Mouse (Mus musculus) B cell, adult 2 months (primary cell): ENCODE measurements around the gene Dck.

Experiments used
- DNase-seq, 2 experiments: peaks; one replicate each; pipeline ENCODE4 v3.0.0; 2022

The Dck gene

GRCm38 (mm10) chr5:88791256-88792245 lies 26.8 kb downstream of the Dck start:
- DNase-seq, result peak; percentile 53 to 60

GRCm38 (mm10) chr5:88793676-88794075 lies 28.9 kb downstream of the Dck start:
- no peak for DNase-seq

GRCm38 (mm10) chr5:88795910-88796584 lies 31.3 kb downstream of the Dck start:
- no peak for DNase-seq

GRCm38 (mm10) chr5:88796588-88796987 lies 31.8 kb downstream of the Dck start:
- DNase-seq, result no peak

- DNase-seq, result no peak
Observed at GRCm38 (mm10) chr5:88797121-88797520, 32.3 kb downstream of the Dck start.

DNA sequence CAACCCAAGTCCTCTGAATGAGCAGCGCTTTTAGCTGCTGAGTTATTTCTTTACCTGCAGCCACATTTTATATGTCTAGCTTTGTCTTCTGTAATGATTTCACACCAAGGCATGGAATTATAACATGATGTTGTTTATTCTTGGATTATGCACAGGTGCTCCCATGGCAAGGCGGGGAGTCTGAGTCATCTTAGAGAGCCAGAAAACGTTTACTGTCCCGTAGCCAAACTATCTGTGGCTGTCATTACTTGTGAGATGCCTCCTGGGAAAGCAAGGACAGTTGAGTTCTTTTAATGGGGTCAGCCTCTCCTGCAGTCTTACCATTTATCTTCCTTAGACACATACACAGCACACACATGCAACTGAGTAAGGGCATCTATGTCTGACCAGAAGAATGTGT lies 40.8 kb downstream of the Dck start:
- no peak for DNase-seq

DNA sequence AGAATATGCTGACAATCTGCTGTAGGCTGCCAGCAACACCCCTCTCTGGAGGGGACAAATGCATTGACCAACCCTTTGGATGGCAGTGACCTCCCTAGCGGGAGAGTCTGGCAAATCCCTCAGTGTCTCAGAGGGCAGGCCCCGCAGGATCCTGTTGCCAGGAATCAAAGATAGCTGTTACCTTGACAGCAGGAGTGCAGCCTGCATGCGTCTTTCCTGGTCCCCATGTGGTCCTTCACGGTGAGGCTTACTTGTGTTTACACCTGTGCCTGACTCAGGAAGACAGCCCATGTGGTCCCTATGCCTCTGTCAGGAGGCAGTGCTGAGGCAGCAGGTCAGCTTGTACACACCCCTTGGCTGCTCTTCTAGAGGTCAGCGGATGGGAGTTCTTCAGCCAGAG lies 41.5 kb downstream of the Dck start:
- no peak for DNase-seq

DNA sequence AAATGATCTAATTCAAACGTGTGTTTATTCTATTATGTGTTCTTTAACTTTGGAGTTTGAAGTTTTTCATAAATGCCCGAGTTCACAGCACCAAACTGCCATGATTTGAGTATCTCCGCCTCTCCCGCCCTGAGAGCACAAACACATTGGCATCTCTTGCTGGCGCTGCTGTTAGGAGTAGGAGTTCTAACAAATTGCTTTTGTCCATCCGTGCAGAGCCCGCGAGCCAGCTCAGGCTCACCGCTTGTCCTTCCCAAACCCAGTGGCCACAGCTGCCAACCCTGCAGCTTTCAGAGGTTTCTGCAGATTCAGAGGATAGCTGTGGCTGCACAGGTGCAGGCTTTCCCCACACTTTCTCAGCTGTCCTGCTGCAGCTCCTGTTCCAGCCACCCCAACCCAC lies 42.5 kb downstream of the Dck start:
- no peak for DNase-seq

DNA sequence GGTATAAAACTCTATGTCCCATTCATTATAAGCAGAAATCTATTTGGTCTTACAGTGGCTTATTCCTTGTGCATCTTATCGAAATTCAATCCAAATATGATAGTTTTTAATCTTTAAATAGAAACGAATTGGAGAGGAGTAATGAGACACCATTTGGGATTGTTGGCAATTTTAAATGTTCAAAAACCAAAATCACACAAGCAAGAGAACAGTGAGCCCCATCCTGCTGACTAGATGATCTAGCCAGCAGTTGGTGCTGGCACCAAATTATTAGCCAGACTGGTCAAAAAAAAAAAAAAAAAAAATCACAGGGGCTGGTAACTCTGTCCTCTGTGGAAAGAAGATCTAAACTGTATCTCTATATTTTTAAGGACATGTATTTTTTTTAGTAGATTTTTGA lies 48.4 kb downstream of the Dck start:
- DNase-seq, result no peak

GRCm38 (mm10) chr5:88814552-88814951 lies 49.8 kb downstream of the Dck start:
- no peak for DNase-seq

DNA sequence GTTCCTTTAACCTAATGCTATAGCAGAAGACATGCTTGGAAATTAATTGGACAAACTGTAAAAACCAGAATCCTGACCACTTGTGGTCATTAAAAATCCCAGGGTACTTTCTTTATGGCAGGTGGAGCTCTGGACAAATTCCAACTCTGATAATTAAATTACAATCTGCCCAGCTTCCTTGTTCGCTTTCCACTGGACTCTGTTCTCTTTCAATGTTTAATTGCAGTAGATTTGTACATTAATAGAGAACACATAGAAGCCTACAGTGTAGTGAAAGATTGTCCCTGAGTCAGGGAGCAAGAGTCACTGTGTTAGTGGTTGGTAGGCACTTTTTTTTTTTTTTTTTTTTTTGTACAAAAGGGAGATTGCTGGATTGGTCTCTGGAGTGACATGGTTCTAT lies 56.7 kb downstream of the Dck start:
- no peak for DNase-seq

DNA sequence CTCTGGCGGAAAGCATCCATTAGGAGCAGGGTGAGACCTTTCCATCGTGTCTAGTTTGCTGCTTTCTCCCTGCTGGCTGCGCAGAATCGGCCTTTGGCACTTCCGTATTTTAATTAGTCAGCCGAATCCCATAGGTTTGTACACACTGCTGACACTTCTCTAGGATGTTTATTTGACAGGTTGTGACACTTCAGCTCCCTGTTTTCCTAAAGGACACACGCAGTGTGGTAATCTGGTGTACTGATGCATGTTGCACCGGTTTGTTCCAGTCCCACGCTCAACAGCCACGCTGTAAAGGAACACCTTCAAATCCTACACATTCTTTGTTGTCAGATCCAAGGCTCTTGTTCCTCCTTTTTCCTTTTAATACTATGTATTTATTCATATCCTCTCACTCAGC lies 60.0 kb downstream of the Dck start:
- DNase-seq, result no peak

DNA sequence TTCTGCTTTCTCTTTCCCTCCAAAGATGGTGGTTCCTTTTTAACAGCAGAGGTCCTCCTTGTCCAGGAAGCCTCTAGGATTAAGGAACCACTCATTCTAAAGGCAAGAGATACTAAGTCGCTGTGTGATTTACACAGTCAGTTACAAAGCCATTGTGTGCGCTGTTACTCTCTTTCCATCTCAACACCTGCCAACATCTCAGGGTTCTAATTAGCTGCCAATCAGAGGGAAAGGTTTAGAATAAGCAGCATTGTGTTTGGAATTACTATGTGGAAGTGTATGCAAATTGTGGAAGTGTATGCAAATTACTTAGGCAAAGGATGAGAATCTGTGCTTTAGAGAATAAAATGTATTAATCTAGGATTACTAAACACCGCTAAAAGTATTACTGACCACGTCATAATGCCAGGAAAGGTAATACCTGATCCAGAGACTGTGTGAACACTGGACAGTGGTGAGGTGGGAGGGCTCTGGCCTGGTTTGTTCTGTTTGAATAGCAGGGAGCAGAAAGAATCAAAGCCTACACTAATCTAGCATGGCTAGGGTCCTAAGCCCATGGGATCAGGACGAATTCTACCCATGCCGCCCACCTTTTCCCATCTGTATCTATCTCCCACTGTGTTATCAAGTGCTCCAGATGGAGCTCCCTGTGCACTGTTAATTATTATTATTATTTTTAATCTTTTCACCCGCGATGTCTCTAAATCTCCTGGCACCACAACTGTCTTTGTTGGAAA lies 65.2 kb downstream of the Dck start:
- DNase-seq, result no peak

GRCm38 (mm10) chr5:88830880-88831279 lies 66.1 kb downstream of the Dck start:
- no peak for DNase-seq

GRCm38 (mm10) chr5:88831935-88832334 lies 67.1 kb downstream of the Dck start:
- no peak for DNase-seq
